Mouse (Mus musculus) MEL (cell line): Measurements from ENCODE around the gene Lcn12. TPM values are rescaled to one million over a fixed set of nuclear protein-coding genes. Genes with fewer than 3 reads are reported as not detected.

Source experiments
- DNase-seq: peaks from one replicate; pipeline ENCODE4 v3.0.0; 2011; ENCODE audit warnings: low read depth, low spot score
- H3K27ac ChIP-seq: 2 replicates; pipeline ENCODE4 v1.5.1; 2012; ENCODE audit warnings: low read depth, mild to moderate bottlenecking, control low read depth, low read length, moderate library complexity; ENCODE audit not compliant: control insufficient read depth
- H3K27me3 ChIP-seq, 2 experiments: fragments of 150-350 bp in 1 of 2; sonication (generic) in 1 of 2; 2 replicates each; pipeline ENCODE4 v1.6.1; 2012; ENCODE audit warnings: low read length in 2 of 2, mild to moderate bottlenecking in 2 of 2, improper control_type of control experiment in 1 of 2, moderate library complexity in 1 of 2; ENCODE audit not compliant: insufficient read depth in 2 of 2, control insufficient read depth in 1 of 2
- H3K36me3 ChIP-seq, 2 experiments: 2 replicates each; pipeline ENCODE4 v1.6.1; 2012 to 2014; ENCODE audit warnings: low read length in 2 of 2, improper control_type of control experiment in 1 of 2, inconsistent platforms in 1 of 2, mild to moderate bottlenecking in 1 of 2; ENCODE audit not compliant: insufficient read depth in 2 of 2, control insufficient read depth in 1 of 2
- H3K4me1 ChIP-seq, 2 experiments: fragments of 150-350 bp in 1 of 2; sonication (generic) in 1 of 2; 2 replicates each; pipeline ENCODE4 v1.6.1; 2012; ENCODE audit warnings: low read length in 2 of 2, improper control_type of control experiment in 1 of 2, mild to moderate bottlenecking in 1 of 2; ENCODE audit not compliant: insufficient read depth in 2 of 2, control insufficient read depth in 1 of 2
- H3K4me3 ChIP-seq, 2 experiments: fragments of 150-350 bp in 1 of 2; sonication (generic) in 1 of 2; 2 replicates each; pipeline ENCODE4 v1.5.1; 2012; ENCODE audit warnings: low read depth in 2 of 2, low read length in 2 of 2, mild to moderate bottlenecking in 2 of 2, moderate library complexity in 2 of 2, control low read depth in 1 of 2, improper control_type of control experiment in 1 of 2; ENCODE audit not compliant: control insufficient read depth in 1 of 2, insufficient read depth in 1 of 2
- H3K79me2 ChIP-seq: 2 replicates; pipeline ENCODE4 v1.6.1; 2012; ENCODE audit warnings: mild to moderate bottlenecking, low read length, moderate library complexity; ENCODE audit not compliant: control insufficient read depth, poor library complexity, insufficient read depth
- H3K9ac ChIP-seq: 2 replicates; pipeline ENCODE4 v1.6.1; 2012; ENCODE audit warnings: low read depth, mild to moderate bottlenecking, control low read depth, low read length, moderate library complexity; ENCODE audit not compliant: control insufficient read depth, poor library complexity, severe bottlenecking
- H3K9me3 ChIP-seq: fragments of 150-350 bp; sonication (generic); replicated peaks from 2 replicates; pipeline ENCODE4 v1.6.1; 2012; ENCODE audit warnings: mild to moderate bottlenecking, low read length, improper control_type of control experiment, moderate library complexity; ENCODE audit not compliant: insufficient read depth
- ELF1 ChIP-seq: IDR thresholded peaks from 2 replicates; pipeline ENCODE4 v1.6.1; 2014; ENCODE audit warnings: low read depth, mild to moderate bottlenecking, inconsistent platforms, low read length, improper control_type of control experiment, moderate library complexity
- EP300 ChIP-seq, 2 experiments: IDR thresholded peaks; 2 replicates each; pipeline ENCODE4 v1.6.1; 2011; ENCODE audit warnings: improper control_type of control experiment in 2 of 2, low read length in 2 of 2, low read depth in 1 of 2, mild to moderate bottlenecking in 1 of 2
- ETS1 ChIP-seq: IDR thresholded peaks from 2 replicates; pipeline ENCODE4 v1.6.1; 2012; ENCODE audit warnings: low read depth, mild to moderate bottlenecking, inconsistent platforms, low read length, improper control_type of control experiment, moderate library complexity
- MAFK ChIP-seq: IDR thresholded peaks from 2 replicates; pipeline ENCODE4 v1.6.1; 2011; ENCODE audit warnings: low read depth, mild to moderate bottlenecking, low read length, improper control_type of control experiment, borderline replicate concordance
- NELFE ChIP-seq: IDR thresholded peaks from 2 replicates; pipeline ENCODE4 v1.6.1; 2011; ENCODE audit warnings: low read depth, low read length, improper control_type of control experiment
- POLR2A ChIP-seq, 2 experiments: IDR thresholded peaks; 2 replicates each; pipeline ENCODE4 v1.6.1; 2011 to 2012; ENCODE audit warnings: low read length in 2 of 2, mild to moderate bottlenecking in 2 of 2, control low read depth in 1 of 2, improper control_type of control experiment in 1 of 2, low read depth in 1 of 2, moderate library complexity in 1 of 2; ENCODE audit not compliant: control insufficient read depth in 1 of 2, insufficient read depth in 1 of 2, poor library complexity in 1 of 2
- SMC3 ChIP-seq: IDR thresholded peaks from 2 replicates; pipeline ENCODE4 v1.6.1; 2011; ENCODE audit warnings: low read depth, low read length, improper control_type of control experiment
- USF2 ChIP-seq, 2 experiments: IDR thresholded peaks; 2 replicates each; pipeline ENCODE4 v1.6.1; 2011 to 2012; ENCODE audit warnings: improper control_type of control experiment in 2 of 2, low read length in 2 of 2, borderline replicate concordance in 1 of 2, inconsistent platforms in 1 of 2, low read depth in 1 of 2, mild to moderate bottlenecking in 1 of 2; ENCODE audit not compliant: insufficient read depth in 1 of 2
- ZC3H11A ChIP-seq: IDR thresholded peaks from 2 replicates; pipeline ENCODE4 v1.6.1; 2012; ENCODE audit warnings: low read depth, mild to moderate bottlenecking, inconsistent platforms, low read length, improper control_type of control experiment
- polyA plus RNA-seq, 2 experiments: library from polyadenylated mRNA; stranded (reverse) in 1 of 2; unstranded in 1 of 2; fragments of >175 nt in 1 of 2; fragments of >200 nt in 1 of 2; gene quantifications; 2 replicates each; pipeline versions ENCODE4 v1.2.1 to v1.2.4; 2012; ENCODE audit warnings: low replicate concordance in 2 of 2, low read depth in 1 of 2; ENCODE audit not compliant: insufficient read length in 2 of 2, insufficient read depth in 1 of 2, missing spikeins in 1 of 2
- total RNA-seq: library from RNA; depleted of rRNA; stranded (reverse); fragments of 300-350 nt; gene quantifications from 2 replicates; pipeline ENCODE4 v1.2.3, GENCODE M21; 2012

Lcn12 gene
- total and polyA plus RNA-seq, 3 experiments, result not detected

- Histone ChIP-seq H3K9ac (no peak overlapping the region), H3K27ac (no peak overlapping the region), H3K4me3 (no peak overlapping the region), H3K79me2 (no peaks in the 10 kb centered on the region), H3K9me3 (no peaks in the 10 kb centered on the region), H3K36me3 (no peaks in the 10 kb centered on the region), H3K4me1 (no peaks in the 10 kb centered on the region), H3K27me3 (no peaks in the 10 kb centered on the region)
- no peak for DNase-seq
- no peak for TF ChIP-seq SMC3
- TF ChIP-seq ETS1, result no peak
- no peak for TF ChIP-seq MAFK
- no peak for TF ChIP-seq ELF1
Measured at GRCm38 (mm10) chr2:25477967-25478675, 15.6 kb downstream of the Lcn12 start.

- H3K9ac ChIP-seq, result no peak overlapping the region
- H3K4me3 ChIP-seq, result no peak overlapping the region
- H3K9me3 ChIP-seq, result no peaks in the 10 kb centered on the region
- no peak overlapping the region for H3K27ac ChIP-seq
- no peaks in the 10 kb centered on the region for H3K4me1 ChIP-seq
- H3K36me3 ChIP-seq, result no peaks in the 10 kb centered on the region
- H3K27me3 ChIP-seq, result no peaks in the 10 kb centered on the region
- no peaks in the 10 kb centered on the region for H3K79me2 ChIP-seq
- DNase-seq, result no peak
- TF ChIP-seq MAFK, result no peak
- no peak for TF ChIP-seq ZC3H11A
- TF ChIP-seq NELFE, result no peak
Measured at GRCm38 (mm10) chr2:25477541-25477940, 16.2 kb downstream of the Lcn12 start.

- DNase-seq, result no peak
- no peak overlapping the region for H3K9ac ChIP-seq
- no peaks in the 10 kb centered on the region for H3K79me2 ChIP-seq
- H3K27ac ChIP-seq, result no peak overlapping the region
- H3K4me1 ChIP-seq, result no peaks in the 10 kb centered on the region
- no peak for TF ChIP-seq EP300 (IDR thresholded peaks at IDR 0.05; ENCODE audit: low read depth in 1 of 2, low read length in 2 of 2)
- no peak for TF ChIP-seq POLR2A (IDR thresholded peaks at IDR 0.05; ENCODE audit: control insufficient read depth in 1 of 2, insufficient read depth in 1 of 2, low read depth in 1 of 2, low read length in 2 of 2, poor library complexity in 1 of 2)
- TF ChIP-seq USF2 (IDR thresholded peaks at IDR 0.05; ENCODE audit: borderline replicate concordance in 1 of 2, insufficient read depth in 1 of 2, low read depth in 1 of 2, low read length in 2 of 2), result no peak
- TF ChIP-seq, all 39 proteins: peak for 0
- Histone ChIP-seq H3K27me3 (peaks cover 0 to 1% of the 10 kb centered on the region in 2 experiments; a peak in 2 of 4 replicates), H3K36me3 (no peaks in the 10 kb centered on the region), H3K9me3 (no peaks in the 10 kb centered on the region), H3K4me3 (no peak overlapping the region)
Measured at GRCm38 (mm10) chr2:25472550-25472949, 21.2 kb downstream of the Lcn12 start.
